Mouse (Mus musculus): Measurements from ENCODE around the gene Steap1. TPM values are rescaled to one million over a fixed set of nuclear protein-coding genes. Genes with fewer than 3 reads are reported as not detected.
A peak's percentile ranks its signal among the peaks of the same experiment; 100 is the strongest.

Steap1 gene
- polyA plus RNA-seq, 1 experiment from 2014 or later = 4.4 TPM

GRCm38 (mm10) chr5:5707341-5708278 is 41.5 kb downstream of the Steap1 start:
- no peaks in the 10 kb centered on the region for H3K9me3 ChIP-seq (replicated peaks)
- H3K9ac ChIP-seq = no peak overlapping the region
- H3K4me1 ChIP-seq (replicated peaks) = no peaks in the 10 kb centered on the region
- no peak overlapping the region for H3K27ac ChIP-seq (replicated peaks)
- no peak overlapping the region for H3K4me3 ChIP-seq (replicated peaks)
- 57% methylated on average over 13 of the region's 13 CpGs for WGBS (ENCODE audit: insufficient replicate concordance)
- ATAC-seq (ENCODE audit: insufficient read depth) = no peak
- no peak overlapping the region for H3K4me2 ChIP-seq
- no peaks in the 10 kb centered on the region for H3K27me3 ChIP-seq
- H3K36me3 ChIP-seq (replicated peaks) = no peaks in the 10 kb centered on the region

GRCm38 (mm10) chr5:5705019-5705418 is 44.1 kb downstream of the Steap1 start:
- Histone ChIP-seq H3K36me3 (replicated peaks) (no peaks in the 10 kb centered on the region), H3K27me3 (no peaks in the 10 kb centered on the region), H3K9ac (no peak overlapping the region), H3K4me2 (no peak overlapping the region), H3K9me3 (replicated peaks) (no peaks in the 10 kb centered on the region), H3K4me1 (replicated peaks) (no peaks in the 10 kb centered on the region), H3K27ac (replicated peaks) (no peak overlapping the region), H3K4me3 (replicated peaks) (no peak overlapping the region)
- ATAC-seq (ENCODE audit: insufficient read depth) = no peak
- 16% methylated on average over 2 of the region's 2 CpGs for WGBS (ENCODE audit: insufficient replicate concordance)

- Histone ChIP-seq H3K9me3 (replicated peaks) (no peaks in the 10 kb centered on the region), H3K4me1 (replicated peaks) (no peaks in the 10 kb centered on the region), H3K4me2 (no peak overlapping the region), H3K27ac (replicated peaks) (no peak overlapping the region), H3K9ac (no peak overlapping the region), H3K4me3 (replicated peaks) (no peak overlapping the region), H3K27me3 (peaks cover 3% of the 10 kb centered on the region; the same call in 1 of the 2 replicates), H3K36me3 (replicated peaks) (no peaks in the 10 kb centered on the region)
- ATAC-seq (ENCODE audit: insufficient read depth) = no peak
- WGBS (ENCODE audit: insufficient replicate concordance) = 44% methylated on average over 2 of the region's 2 CpGs
These were observed 48.7 kb downstream of the Steap1 start for GRCm38 (mm10) chr5:5700386-5700785.

DNA sequence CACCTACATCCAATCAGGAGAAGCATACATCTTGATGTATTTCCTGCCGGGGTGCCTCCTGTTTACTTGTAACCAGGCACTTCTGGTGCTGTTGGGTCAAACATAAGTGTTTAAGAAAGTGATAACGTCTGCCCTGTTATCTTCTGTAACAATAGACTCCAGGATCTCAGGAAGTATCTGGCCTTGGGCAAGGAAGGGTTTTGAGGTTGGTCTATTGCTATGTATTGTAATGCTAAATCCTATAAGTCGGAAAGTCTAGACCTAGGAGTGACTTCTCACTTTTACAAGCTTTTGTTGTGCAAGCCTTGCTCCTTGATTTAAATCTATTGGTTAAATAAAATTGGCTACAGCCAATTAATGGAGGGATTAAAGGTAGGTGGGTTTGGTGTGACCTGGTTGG is 50.3 kb downstream of the Steap1 start:
- H3K4me2 ChIP-seq = no peak overlapping the region
- H3K9ac ChIP-seq = no peak overlapping the region
- no peaks in the 10 kb centered on the region for H3K9me3 ChIP-seq (replicated peaks)
- 30% methylated on average over 3 of the region's 3 CpGs for WGBS (ENCODE audit: insufficient replicate concordance)
- ATAC-seq (ENCODE audit: insufficient read depth) = no peak
- H3K4me3 ChIP-seq (replicated peaks) = no peak overlapping the region
- H3K4me1 ChIP-seq (replicated peaks) = no peaks in the 10 kb centered on the region
- H3K36me3 ChIP-seq (replicated peaks) = no peaks in the 10 kb centered on the region
- no peak overlapping the region for H3K27ac ChIP-seq (replicated peaks)
- H3K27me3 ChIP-seq = peaks cover 15% of the 10 kb centered on the region

GRCm38 (mm10) chr5:5695401-5695942 is 53.7 kb downstream of the Steap1 start:
- Histone ChIP-seq H3K27ac (replicated peaks) (no peak overlapping the region), H3K4me1 (replicated peaks) (no peaks in the 10 kb centered on the region), H3K9me3 (replicated peaks) (no peaks in the 10 kb centered on the region), H3K36me3 (replicated peaks) (no peaks in the 10 kb centered on the region), H3K27me3 (peaks cover 32% of the 10 kb centered on the region), H3K4me2 (no peak overlapping the region), H3K4me3 (replicated peaks) (no peak overlapping the region), H3K9ac (no peak overlapping the region)
- ATAC-seq (ENCODE audit: insufficient read depth) = no peak
- WGBS (ENCODE audit: insufficient replicate concordance) = 72% methylated on average over 5 of the region's 5 CpGs

- Histone ChIP-seq H3K27ac (replicated peaks) (peak within 1 kb of the TSS; percentile 76), H3K4me1 (replicated peaks) (0 out of 2 replicates have a peak, but pooled peaks cover 2% of the 10 kb centered on the region), H3K36me3 (replicated peaks) (no peaks in the 10 kb centered on the region), H3K9ac (peak within 1 kb of the TSS; percentile 27; the same call in 1 of the 2 replicates), H3K9me3 (replicated peaks) (no peaks in the 10 kb centered on the region), H3K27me3 (peaks cover 32% of the 10 kb centered on the region), H3K4me3 (replicated peaks) (peak within 1 kb of the TSS; percentile 58), H3K4me2 (peak within 1 kb of the TSS; percentile 54)
- peak; percentile 83 for ATAC-seq (ENCODE audit: insufficient read depth)
- under 1% methylated on average over 57 of the region's 66 CpGs for WGBS (ENCODE audit: insufficient replicate concordance)
These were observed 55.0 kb downstream of the Steap1 start, which contains the start of gene Steap2 for GRCm38 (mm10) chr5:5693956-5694653. TSS of gene Steap2 (minus strand) at chr5:5694578.

DNA sequence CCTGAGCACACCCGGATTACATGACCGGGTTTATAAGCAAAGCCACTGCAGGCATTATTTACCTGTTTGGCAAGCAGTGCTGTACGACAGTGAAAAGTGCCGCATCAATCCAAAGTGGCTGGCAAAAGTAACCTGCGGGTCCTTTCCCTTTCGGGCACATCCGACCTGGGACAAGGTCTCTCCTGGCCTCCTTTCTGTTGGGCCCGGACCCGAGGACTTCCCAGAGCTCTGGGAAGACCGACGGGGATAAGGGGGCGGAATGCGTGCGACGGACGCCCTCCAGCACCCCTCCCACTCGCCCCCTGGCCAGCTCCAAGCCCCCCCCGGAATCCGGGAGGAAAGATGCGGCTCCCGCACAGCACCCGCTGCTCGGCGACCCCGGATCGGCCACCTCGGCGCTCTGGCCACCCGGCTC is 55.6 kb downstream of the Steap1 start:
- Histone ChIP-seq H3K9me3 (replicated peaks) (no peaks in the 10 kb centered on the region), H3K36me3 (replicated peaks) (no peaks in the 10 kb centered on the region), H3K27me3 (peaks cover 32% of the 10 kb centered on the region), H3K9ac (peak overlapping the region; percentile 27; the same call in 1 of the 2 replicates), H3K27ac (replicated peaks) (peak overlapping the region; percentile 76; the same call in 1 of the 2 replicates), H3K4me2 (peak overlapping the region; percentile 54), H3K4me3 (replicated peaks) (peak overlapping the region; percentile 58), H3K4me1 (replicated peaks) (0 out of 2 replicates have a peak, but pooled peaks cover 3% of the 10 kb centered on the region)
- WGBS (ENCODE audit: insufficient replicate concordance) = 1% methylated on average over 29 of the region's 29 CpGs
- peak; percentile 20; the same call in 1 of the 2 replicates for ATAC-seq (ENCODE audit: insufficient read depth)

DNA sequence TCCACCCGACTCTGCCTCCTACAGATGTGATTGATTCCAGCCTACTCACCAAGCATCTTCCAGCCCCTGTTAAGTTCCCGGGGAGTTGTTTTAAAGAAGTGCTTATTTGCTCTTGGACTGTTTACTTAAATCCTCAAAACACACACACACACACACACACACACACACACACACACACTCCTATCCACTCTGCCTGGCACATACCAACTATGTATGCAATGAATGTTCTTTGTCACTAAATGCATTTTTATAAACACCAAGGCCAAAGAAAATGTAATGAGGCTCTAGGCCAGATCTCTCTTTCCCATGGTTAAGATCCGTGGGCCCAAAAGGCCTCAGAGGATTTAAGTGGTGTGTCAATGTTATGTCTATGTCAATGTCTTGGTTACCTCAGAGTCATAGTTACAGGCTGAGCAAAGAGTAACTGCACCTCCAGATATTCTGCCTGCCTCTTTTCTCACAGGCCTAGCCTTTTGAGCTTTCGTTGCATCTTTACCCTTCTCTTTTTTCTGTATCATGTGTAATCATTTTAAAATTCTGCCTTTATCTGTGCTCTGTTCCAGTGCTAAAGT is 56.9 kb downstream of the Steap1 start:
- 38% methylated on average over 4 of the region's 4 CpGs for WGBS (ENCODE audit: insufficient replicate concordance)
- Histone ChIP-seq H3K27ac (replicated peaks) (no peak overlapping the region), H3K9ac (no peak overlapping the region), H3K4me1 (replicated peaks) (0 out of 2 replicates have a peak, but pooled peaks cover 3% of the 10 kb centered on the region), H3K9me3 (replicated peaks) (no peaks in the 10 kb centered on the region), H3K27me3 (peaks cover 32% of the 10 kb centered on the region), H3K4me3 (replicated peaks) (no peak overlapping the region), H3K4me2 (no peak overlapping the region), H3K36me3 (replicated peaks) (no peaks in the 10 kb centered on the region)
- no peak for ATAC-seq (ENCODE audit: insufficient read depth)

DNA sequence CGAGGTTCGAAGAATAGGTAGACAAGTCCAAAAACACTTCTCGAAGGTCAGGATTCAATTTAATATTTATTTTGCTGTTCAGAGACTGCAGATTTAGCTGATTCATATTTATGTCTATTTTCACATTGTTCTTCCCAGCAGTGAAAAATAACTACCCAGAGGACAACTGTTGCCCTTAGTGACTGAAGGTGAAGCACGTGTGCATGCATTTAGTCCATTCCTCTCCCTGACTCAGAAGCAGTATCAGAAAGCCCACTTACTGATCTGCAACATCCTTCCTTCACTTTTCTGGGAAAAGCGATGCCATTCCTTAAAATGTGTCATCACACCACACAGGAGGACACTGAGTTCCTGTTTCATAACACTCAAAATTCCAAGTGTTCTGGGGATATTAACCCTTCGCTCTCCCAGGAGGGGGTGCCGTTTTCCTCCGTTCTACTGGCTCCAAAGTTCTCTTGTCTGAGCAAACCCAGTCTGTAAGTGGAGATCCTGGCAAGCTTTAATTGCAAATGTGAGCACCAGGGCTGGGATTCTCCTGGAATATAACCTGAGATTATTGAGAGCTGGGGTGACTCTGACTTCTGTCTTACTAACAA is 60.1 kb downstream of the Steap1 start:
- Histone ChIP-seq H3K4me3 (replicated peaks) (no peak overlapping the region), H3K9ac (no peak overlapping the region), H3K27ac (replicated peaks) (no peak overlapping the region), H3K9me3 (replicated peaks) (no peaks in the 10 kb centered on the region), H3K36me3 (replicated peaks) (no peaks in the 10 kb centered on the region), H3K4me1 (replicated peaks) (0 out of 2 replicates have a peak, but pooled peaks cover 3% of the 10 kb centered on the region), H3K27me3 (peaks cover 19% of the 10 kb centered on the region), H3K4me2 (no peak overlapping the region)
- no peak for ATAC-seq (ENCODE audit: insufficient read depth)
- WGBS (ENCODE audit: insufficient replicate concordance) = 60% methylated on average over 8 of the region's 8 CpGs

- no peak overlapping the region for H3K4me2 ChIP-seq
- H3K9ac ChIP-seq = no peak overlapping the region
- H3K36me3 ChIP-seq (replicated peaks) = no peaks in the 10 kb centered on the region
- H3K4me3 ChIP-seq (replicated peaks) = no peak overlapping the region
- no peak overlapping the region for H3K27ac ChIP-seq (replicated peaks)
- WGBS (ENCODE audit: insufficient replicate concordance) = 65% methylated on average over 6 of the region's 6 CpGs
- no peak for ATAC-seq (ENCODE audit: insufficient read depth)
- no peaks in the 10 kb centered on the region for H3K9me3 ChIP-seq (replicated peaks)
- 0 out of 2 replicates have a peak, but pooled peaks cover 3% of the 10 kb centered on the region for H3K4me1 ChIP-seq (replicated peaks)
- peaks cover 11% of the 10 kb centered on the region for H3K27me3 ChIP-seq
These were observed 60.9 kb downstream of the Steap1 start for GRCm38 (mm10) chr5:5688228-5688627.
